Mouse (Mus musculus) midbrain, postnatal 0 days (tissue): Measurements from ENCODE around the gene Gna15. TPM values are rescaled to one million over a fixed set of nuclear protein-coding genes. Genes with fewer than 3 reads are reported as not detected.

ENCODE experiments used
- ATAC-seq: fragments of 200-750 bp; cut with Nextera tagmentation; 2 replicates; pipeline ENCODE4 v1.8.0; 2017; ENCODE audit warnings: moderate number of reproducible peaks, mild to moderate bottlenecking, moderate TSS enrichment, moderate library complexity; ENCODE audit not compliant: low FRiP score
- DNase-seq: peaks from one replicate; pipeline ENCODE4 v3.0.0-alpha.2; 2015; ENCODE audit warnings: low spot score
- H3K27ac ChIP-seq: fragments of 300-500 bp; sonication (generic); 2 replicates; pipeline ENCODE4 v1.5.1; 2014; ENCODE audit warnings: low read depth, mild to moderate bottlenecking, low read length, mixed read lengths
- H3K27me3 ChIP-seq: fragments of 300-500 bp; sonication (generic); 2 replicates; pipeline ENCODE4 v1.6.1; 2014; ENCODE audit warnings: low read length, control low read depth, mixed read lengths; ENCODE audit not compliant: insufficient read depth
- H3K36me3 ChIP-seq: fragments of 300-500 bp; sonication (generic); 2 replicates; pipeline ENCODE4 v1.6.1; 2014; ENCODE audit warnings: low read length, control low read depth, mixed read lengths; ENCODE audit not compliant: insufficient read depth
- H3K4me1 ChIP-seq: fragments of 300-500 bp; sonication (generic); 2 replicates; pipeline ENCODE4 v1.6.1; 2014; ENCODE audit warnings: mild to moderate bottlenecking, control low read depth, antibody characterized with exemption, low read length, mixed read lengths; ENCODE audit not compliant: insufficient read depth
- H3K4me2 ChIP-seq: fragments of 300-500 bp; sonication (generic); 2 replicates; pipeline ENCODE4 v1.6.1; 2014; ENCODE audit warnings: low read depth, mild to moderate bottlenecking, low read length, mixed read lengths; ENCODE audit not compliant: poor library complexity, severe bottlenecking
- H3K4me3 ChIP-seq: fragments of 300-500 bp; sonication (generic); 2 replicates; pipeline ENCODE4 v1.5.1; 2014; ENCODE audit warnings: low read depth, mild to moderate bottlenecking, low read length, moderate library complexity
- H3K9ac ChIP-seq: fragments of 300-500 bp; sonication (generic); replicated peaks from 2 replicates; pipeline ENCODE4 v1.6.1; 2014; ENCODE audit warnings: mild to moderate bottlenecking, low read length, moderate library complexity, mixed read lengths; ENCODE audit not compliant: poor library complexity, severe bottlenecking
- H3K9me3 ChIP-seq: fragments of 300-500 bp; sonication (generic); 2 replicates; pipeline ENCODE4 v1.6.1; 2016; ENCODE audit warnings: low read length, control low read depth
- CTCF ChIP-seq: IDR thresholded peaks from 2 replicates; pipeline ENCODE4 v1.5.1; 2016; ENCODE audit warnings: antibody characterized with exemption, mild to moderate bottlenecking
- WGBS: fragments of 180-500 bp; shearing (Covaris S2); extraction: QIAGEN DNeasy Blood & Tissue Kit; methylation state at CpG from one replicate; pipeline ENCODE4 v1.1.7; 2014; 5-methylcytosine and 5-hydroxymethylcytosine counted together
- polyA plus RNA-seq: library from polyadenylated mRNA; unstranded; fragments of >200 nt; fragmentation: Nextera tagmentation; extraction: Ambion mirVana; gene quantifications from 2 replicates; pipeline ENCODE4 v1.2.1, GENCODE M21; 2015
- total RNA-seq: library from RNA; depleted of rRNA; stranded (reverse); fragments of >200 nt; gene quantifications from 2 replicates; pipeline ENCODE4 v1.2.3, GENCODE M21; 2014

The Gna15 gene
- total and polyA plus RNA-seq, 2 experiments from 2014 or later: 1.2 to 2.1 TPM

DNA sequence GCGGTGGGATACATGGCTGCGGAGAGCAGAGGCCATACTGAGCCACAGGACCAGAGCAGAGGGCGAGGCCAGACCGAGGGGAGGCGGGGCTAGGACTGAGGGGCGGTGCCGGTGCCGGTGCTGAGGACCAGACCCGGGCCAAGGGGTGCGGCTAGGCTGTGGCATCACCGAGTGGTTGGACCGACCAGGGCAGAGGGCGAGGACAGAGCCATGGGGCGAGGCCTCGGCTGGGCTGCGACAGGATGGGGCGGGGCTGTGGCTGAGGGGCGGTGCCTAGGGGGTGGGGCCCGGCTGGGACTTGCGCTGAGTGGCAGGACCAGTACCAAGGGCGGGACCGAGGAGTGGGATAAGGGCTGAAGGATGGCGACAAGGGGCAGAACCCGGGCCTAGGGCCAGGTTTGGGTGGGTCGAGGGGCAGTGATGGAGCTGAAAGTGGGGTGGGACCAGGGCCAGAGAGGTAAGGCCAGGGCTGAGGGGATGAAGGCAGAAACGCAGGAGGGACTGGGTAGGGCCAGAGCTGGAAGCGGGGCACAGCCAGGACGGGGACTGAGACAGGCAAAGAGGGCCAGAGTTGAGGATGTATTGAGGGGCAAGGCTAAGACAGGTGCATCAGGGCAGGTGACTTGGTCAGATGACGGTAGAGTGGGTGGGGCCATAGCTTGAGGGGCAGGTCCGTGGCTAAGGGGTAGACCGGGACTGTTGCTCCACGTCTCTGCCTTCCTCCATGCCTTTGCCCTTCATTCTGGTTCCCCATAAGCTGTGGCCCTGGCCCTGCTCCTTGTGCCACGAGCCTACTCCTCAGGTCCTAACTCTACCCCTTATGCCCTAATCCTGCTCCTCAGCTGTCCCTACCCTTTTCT, 59.4 kb downstream of the Gna15 start:
- H3K9me3 ChIP-seq: no peaks in the 10 kb centered on the region
- no peaks in the 10 kb centered on the region for H3K4me1 ChIP-seq
- DNase-seq (peak; percentile 31), ATAC-seq (peak; percentile 39)
- WGBS: 6% methylated on average over 33 of the region's 33 CpGs
- H3K9ac ChIP-seq: no peak overlapping the region; the same call in 1 of the 2 replicates
- H3K4me3 ChIP-seq: no peak overlapping the region
- peaks cover 49% of the 10 kb centered on the region for H3K36me3 ChIP-seq
- H3K27me3 ChIP-seq: 0 out of 2 replicates have a peak, but pooled peaks cover 2% of the 10 kb centered on the region
- H3K4me2 ChIP-seq: peak overlapping the region; percentile 0; the same call in 1 of the 2 replicates
- TF ChIP-seq CTCF: no peak
- no peak overlapping the region for H3K27ac ChIP-seq

- 0 out of 2 replicates have a peak, but pooled peaks cover 2% of the 10 kb centered on the region for H3K27me3 ChIP-seq
- DNase-seq: no peak
- H3K4me2 ChIP-seq: no peak overlapping the region
- 72% methylated on average over 4 of the region's 4 CpGs for WGBS
- no peak overlapping the region for H3K27ac ChIP-seq
- no peak for ATAC-seq
- H3K9me3 ChIP-seq: no peaks in the 10 kb centered on the region
- no peaks in the 10 kb centered on the region for H3K4me1 ChIP-seq
- H3K9ac ChIP-seq: no peak overlapping the region
- TF ChIP-seq CTCF: no peak
- peaks cover 38% of the 10 kb centered on the region for H3K36me3 ChIP-seq
- no peak overlapping the region for H3K4me3 ChIP-seq
Measured at GRCm38 (mm10) chr10:81463531-81463930, 60.5 kb downstream of the Gna15 start.

DNA sequence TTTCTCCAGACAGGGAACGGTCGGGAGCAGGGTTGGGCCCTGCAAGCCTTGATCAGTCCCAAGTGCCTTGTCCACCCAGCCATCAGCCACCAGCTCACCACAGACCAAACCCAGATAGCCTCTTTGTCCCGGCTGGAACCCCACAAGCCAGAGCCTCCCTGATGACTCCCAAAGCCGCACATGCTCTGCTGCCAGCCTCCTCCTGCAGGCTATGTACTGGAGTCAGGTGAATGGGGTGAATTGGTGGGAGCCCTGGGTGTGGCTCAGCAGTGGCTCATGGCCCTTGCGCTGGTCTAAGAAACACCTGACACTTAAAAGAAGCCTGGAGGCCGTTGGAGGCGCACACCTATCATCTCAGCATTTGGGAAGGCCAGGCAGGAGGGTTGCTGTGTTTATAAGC, 61.1 kb downstream of the Gna15 start:
- WGBS: 83% methylated on average over 7 of the region's 7 CpGs

GRCm38 (mm10) chr10:81462415-81462804, 61.6 kb downstream of the Gna15 start:
- H3K27ac ChIP-seq: no peak overlapping the region
- no peak overlapping the region for H3K4me3 ChIP-seq
- H3K9ac ChIP-seq: no peak overlapping the region
- WGBS: 49% methylated on average over 7 of the region's 7 CpGs
- DNase-seq (no peak), ATAC-seq (no peak)
- peaks cover 29% of the 10 kb centered on the region for H3K36me3 ChIP-seq
- no peaks in the 10 kb centered on the region for H3K9me3 ChIP-seq
- no peak for TF ChIP-seq CTCF
- 0 out of 2 replicates have a peak, but pooled peaks cover 2% of the 10 kb centered on the region for H3K27me3 ChIP-seq
- no peak overlapping the region for H3K4me2 ChIP-seq
- H3K4me1 ChIP-seq: no peaks in the 10 kb centered on the region

More for the DNA sequence above, 61.1 kb downstream of the Gna15 start:
- Histone ChIP-seq H3K9me3 (no peaks in the 10 kb centered on the region), H3K4me1 (no peaks in the 10 kb centered on the region), H3K4me2 (no peak overlapping the region), H3K27me3 (0 out of 2 replicates have a peak, but pooled peaks cover 2% of the 10 kb centered on the region), H3K4me3 (no peak overlapping the region), H3K27ac (no peak overlapping the region), H3K36me3 (peaks cover 33% of the 10 kb centered on the region), H3K9ac (no peak overlapping the region)
- ATAC-seq (no peak), DNase-seq (no peak)
- no peak for TF ChIP-seq CTCF

- Histone ChIP-seq H3K27me3 (0 out of 2 replicates have a peak, but pooled peaks cover 2% of the 10 kb centered on the region), H3K4me2 (no peak overlapping the region), H3K4me1 (no peaks in the 10 kb centered on the region), H3K4me3 (no peak overlapping the region), H3K27ac (no peak overlapping the region), H3K9me3 (no peaks in the 10 kb centered on the region), H3K9ac (no peak overlapping the region), H3K36me3 (peaks cover 25% of the 10 kb centered on the region)
- no peak for ATAC-seq
- no peak for DNase-seq
- no peak for TF ChIP-seq CTCF
- WGBS: 15% methylated on average over 16 of the region's 16 CpGs
Measured at GRCm38 (mm10) chr10:81461673-81462414, 62.2 kb downstream of the Gna15 start.
